ENCODE assay signal across 9 mouse cellular contexts in the genomic region with DNA sequence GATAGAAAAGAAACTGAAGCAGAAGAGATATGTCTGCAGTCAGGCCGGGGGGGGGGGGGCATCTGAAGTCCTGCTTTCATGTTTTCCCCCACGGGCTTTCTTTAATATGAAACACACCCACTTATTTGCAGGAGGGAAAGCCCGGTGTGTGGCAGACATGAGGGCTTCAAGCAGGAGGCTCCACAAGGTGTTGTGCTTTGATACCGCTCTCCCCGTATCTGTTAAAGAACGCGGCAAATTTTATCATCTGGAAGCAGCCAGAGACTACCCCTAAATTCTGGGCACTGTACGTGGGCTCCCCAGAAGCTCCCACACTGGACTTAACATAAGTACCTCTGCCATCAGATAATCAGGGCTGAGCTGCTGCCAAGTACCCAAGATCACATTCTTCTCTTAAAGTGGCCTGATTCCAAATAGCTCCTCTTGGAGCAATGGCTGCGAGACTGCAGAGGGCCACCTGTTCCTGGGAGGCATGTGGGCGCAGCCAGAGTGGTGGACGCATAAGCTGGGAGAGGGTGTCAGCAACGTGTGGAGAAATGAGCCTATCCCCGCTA. TPM values are rescaled to one million over a fixed set of nuclear protein-coding genes. Genes with fewer than 3 reads are reported as not detected.
A peak's percentile ranks its signal among the peaks of the same experiment; 100 is the strongest.
DNase-seq lines count a peak whose midpoint lies in the region; ATAC-seq and TF ChIP-seq lines count a peak whose summit lies in the region.
"Had no signal": no experiment of that assay in that cellular context is flagged by ENCODE, and none has a peak within 500 bp of the region (broad histone marks: within the 10 kb centered on the region; RNA-seq: fewer than 3 reads in every experiment).

No protein-coding gene starts in this region.

- peak; percentile 79 for DNase-seq in cerebellum, adult 9-10 months
- no peak for DNase-seq in urinary bladder, postnatal 25 days (ENCODE audit: low spot score)
- DNase-seq in adrenal gland, adult (ENCODE audit: inconsistent age in 2 of 2, low spot score in 1 of 2): no peak

- TF ChIP-seq CTCF in intestine, postnatal 0 days (IDR thresholded peaks at IDR 0.05; ENCODE audit: low read depth): no peak
- TF ChIP-seq CTCF in bone marrow, adult 2 months (IDR thresholded peaks at IDR 0.05; ENCODE audit: control insufficient read depth, insufficient read depth, low read length): no peak

- H3K4me1 ChIP-seq in intestine, embryonic 15.5 days (replicated peaks): no peaks in the 10 kb centered on the region
- H3K4me1 ChIP-seq in intestine, postnatal 0 days (replicated peaks; ENCODE audit: control insufficient read depth, insufficient read depth, low read length): no peaks in the 10 kb centered on the region
- H3K4me1 ChIP-seq in bone marrow, adult 2 months (ENCODE audit: control insufficient read depth, insufficient read depth, low read length): peaks cover 10% of the 10 kb centered on the region
- peaks cover 93% of the 10 kb centered on the region for H3K4me1 ChIP-seq in liver, embryonic 15.5 days (replicated peaks)
- peaks cover 11% of the 10 kb centered on the region; the same call in 1 of the 2 replicates for H3K4me1 ChIP-seq in forebrain, embryonic 12.5 days

- WGBS in intestine, embryonic 15.5 days: 70% methylated on average over 13 of the region's 13 CpGs
- 73% methylated on average over 13 of the region's 13 CpGs for WGBS in intestine, postnatal 0 days
- 63% methylated on average over 13 of the region's 13 CpGs for WGBS in bone marrow, adult 2 months
- 21% methylated on average over 13 of the region's 13 CpGs for WGBS in liver, embryonic 15.5 days (ENCODE audit: insufficient replicate concordance)
- 83% methylated on average over 13 of the region's 13 CpGs for WGBS in forebrain, embryonic 12.5 days

- no peaks in the 10 kb centered on the region for H3K9me3 ChIP-seq in intestine, embryonic 15.5 days
- H3K9me3 ChIP-seq in intestine, postnatal 0 days (ENCODE audit: control insufficient read depth): no peaks in the 10 kb centered on the region
- no peaks in the 10 kb centered on the region for H3K9me3 ChIP-seq in liver, embryonic 15.5 days (replicated peaks)
- no peaks in the 10 kb centered on the region for H3K9me3 ChIP-seq in forebrain, embryonic 12.5 days

- H3K36me3 ChIP-seq in intestine, embryonic 15.5 days: no peaks in the 10 kb centered on the region
- H3K36me3 ChIP-seq in intestine, postnatal 0 days (ENCODE audit: control insufficient read depth, insufficient read depth): no peaks in the 10 kb centered on the region
- peaks cover 34% of the 10 kb centered on the region for H3K36me3 ChIP-seq in liver, embryonic 15.5 days (replicated peaks)
- no peaks in the 10 kb centered on the region for H3K36me3 ChIP-seq in forebrain, embryonic 12.5 days (replicated peaks)

- no peak overlapping the region for H3K27ac ChIP-seq in intestine, embryonic 15.5 days
- no peak overlapping the region for H3K27ac ChIP-seq in intestine, postnatal 0 days (ENCODE audit: low read depth, low read length)
- H3K27ac ChIP-seq in bone marrow, adult 2 months (ENCODE audit: control insufficient read depth, insufficient read depth, low read depth, low read length, poor library complexity): peak overlapping the region; percentile 85
- H3K27ac ChIP-seq in liver, embryonic 15.5 days (replicated peaks): peak overlapping the region; percentile 98
- H3K27ac ChIP-seq in forebrain, embryonic 12.5 days: no peak overlapping the region

- no peak overlapping the region for H3K4me3 ChIP-seq in intestine, embryonic 15.5 days (replicated peaks)
- no peak overlapping the region for H3K4me3 ChIP-seq in intestine, postnatal 0 days (ENCODE audit: low read depth, low read length)
- H3K4me3 ChIP-seq in bone marrow, adult 2 months (replicated peaks; ENCODE audit: control insufficient read depth, low read depth, low read length): no peak overlapping the region
- peak overlapping the region; percentile 35 for H3K4me3 ChIP-seq in liver, embryonic 15.5 days (replicated peaks)
- no peak overlapping the region for H3K4me3 ChIP-seq in forebrain, embryonic 12.5 days (replicated peaks)

- no peak overlapping the region for H3K9ac ChIP-seq in intestine, embryonic 15.5 days
- H3K9ac ChIP-seq in intestine, postnatal 0 days (ENCODE audit: low read depth, low read length): no peak overlapping the region
- peak overlapping the region; percentile 64 for H3K9ac ChIP-seq in liver, embryonic 15.5 days
- no peak overlapping the region for H3K9ac ChIP-seq in forebrain, embryonic 12.5 days

- no peak for TF ChIP-seq POLR2A in bone marrow, adult 2 months (IDR thresholded peaks at IDR 0.05; ENCODE audit: borderline replicate concordance, control insufficient read depth, low read depth, low read length)

- H3K27me3 ChIP-seq in intestine, embryonic 15.5 days (replicated peaks): no peaks in the 10 kb centered on the region
- H3K27me3 ChIP-seq in intestine, postnatal 0 days (replicated peaks; ENCODE audit: control insufficient read depth, insufficient read depth, low read length): no peaks in the 10 kb centered on the region
- H3K27me3 ChIP-seq in liver, embryonic 15.5 days: no peaks in the 10 kb centered on the region
- H3K27me3 ChIP-seq in forebrain, embryonic 12.5 days: no peaks in the 10 kb centered on the region

- peak; percentile 74; the same call in 1 of the 2 replicates for ATAC-seq in intestine, embryonic 15.5 days
- no peak for ATAC-seq in intestine, postnatal 0 days
- ATAC-seq in liver, embryonic 15.5 days (ENCODE audit: insufficient read depth): peak; percentile 81
- ATAC-seq in forebrain, embryonic 12.5 days (ENCODE audit: low FRiP score): no peak
- ATAC-seq: forebrain, embryonic 14.5 days had no signal

- H3K4me2 ChIP-seq in intestine, embryonic 15.5 days (replicated peaks): no peak overlapping the region
- H3K4me2 ChIP-seq in intestine, postnatal 0 days (replicated peaks; ENCODE audit: low read depth): no peak overlapping the region
- H3K4me2 ChIP-seq in liver, embryonic 15.5 days: peak overlapping the region; percentile 72
- H3K4me2 ChIP-seq in forebrain, embryonic 12.5 days: no peak overlapping the region

RNA-seq across cellular contexts. Expression of a gene that starts 39.7 kb away (rescaled TPM):
- polyA plus RNA-seq in intestine, embryonic 15.5 days (2015; fragmentation: Nextera tagmentation; extraction: Ambion mirVana): 1.3 and 2.0 TPM in 2 replicates
- 0.26 and 0.35 TPM in 2 replicates for polyA plus RNA-seq in intestine, postnatal 0 days (2015; fragmentation: Nextera tagmentation; extraction: Ambion mirVana)
- polyA plus RNA-seq in bone marrow, adult 2 months (2011; ENCODE audit: insufficient read depth, insufficient read length, low replicate concordance, missing spikeins): 89.3 and 102 TPM in 2 replicates
- polyA plus RNA-seq in liver, embryonic 15.5 days (2015; fragmentation: Nextera tagmentation; extraction: Ambion mirVana): 58.9 and 69.2 TPM in 2 replicates
- 1.8 and 2.1 TPM in 2 replicates for polyA plus RNA-seq in forebrain, embryonic 12.5 days (2016; fragmentation: Nextera tagmentation; extraction: Ambion mirVana)

Comparison
In these comparisons a context has a peak if more than half of its experiments do, and no peak if none do; other contexts are left out.
1. ATAC-seq: peak in intestine, embryonic 15.5 days (single experiment) and liver, embryonic 15.5 days (single experiment); none in intestine, postnatal 0 days (single experiment) and forebrain, embryonic 12.5 days (single experiment).
2. H3K27ac ChIP-seq: peak in bone marrow, adult 2 months (single experiment) and liver, embryonic 15.5 days (single experiment); none in intestine, embryonic 15.5 days (single experiment), intestine, postnatal 0 days (single experiment) and forebrain, embryonic 12.5 days (single experiment).
3. RNA of a gene that starts 39.7 kb away (polyA plus RNA-seq): 89.3 to 102 TPM in bone marrow, adult 2 months and 58.9 to 69.2 TPM in liver, embryonic 15.5 days; 1.8 to 2.1 TPM in forebrain, embryonic 12.5 days, 1.3 to 2.0 TPM in intestine, embryonic 15.5 days and 0.26 to 0.35 TPM in intestine, postnatal 0 days; every median in the first group is over 10 times any median in the second.